Mouse (Mus musculus) forebrain, embryonic 15.5 days (tissue): ENCODE data around the gene Slc45a2. TPM values are rescaled to one million over a fixed set of nuclear protein-coding genes. Genes with fewer than 3 reads are reported as not detected.

Experiments used
- ATAC-seq: fragments of 200-750 bp; cut with Nextera tagmentation; replicated peaks from 2 replicates; pipeline ENCODE4 v1.8.0; 2017; ENCODE audit warnings: mild to moderate bottlenecking, moderate TSS enrichment, moderate library complexity
- H3K27ac ChIP-seq: fragments of 300-500 bp; sonication (generic); replicated peaks from 2 replicates; pipeline ENCODE4 v1.5.1; 2015; ENCODE audit warnings: mild to moderate bottlenecking, inconsistent platforms
- H3K27me3 ChIP-seq: fragments of 300-500 bp; sonication (generic); 2 replicates; pipeline ENCODE4 v1.6.1; 2015; ENCODE audit warnings: inconsistent platforms
- H3K36me3 ChIP-seq: fragments of 300-500 bp; sonication (generic); 2 replicates; pipeline ENCODE4 v1.6.1; 2015; ENCODE audit warnings: mild to moderate bottlenecking, inconsistent platforms
- H3K4me1 ChIP-seq: fragments of 300-500 bp; sonication (generic); 2 replicates; pipeline ENCODE4 v1.6.1; 2015; ENCODE audit warnings: inconsistent platforms
- H3K4me2 ChIP-seq: fragments of 300-500 bp; sonication (generic); replicated peaks from 2 replicates; pipeline ENCODE4 v1.6.1; 2015; ENCODE audit warnings: mild to moderate bottlenecking, inconsistent platforms
- H3K4me3 ChIP-seq: fragments of 300-500 bp; sonication (generic); 2 replicates; pipeline ENCODE4 v1.5.1; 2015; ENCODE audit warnings: mild to moderate bottlenecking, inconsistent platforms
- H3K9ac ChIP-seq: fragments of 300-500 bp; sonication (generic); replicated peaks from 2 replicates; pipeline ENCODE4 v1.6.1; 2015; ENCODE audit warnings: mild to moderate bottlenecking, inconsistent platforms
- H3K9me3 ChIP-seq: fragments of 300-500 bp; sonication (generic); 2 replicates; pipeline ENCODE4 v1.6.1; 2016; ENCODE audit warnings: inconsistent platforms
- whole genome bisulfite sequencing: fragments of 180-500 bp; shearing (Covaris S2); methylation state at CpG from one replicate; pipeline ENCODE4 v1.1.7; 2015; ENCODE audit warnings: mixed read lengths; 5-methylcytosine and 5-hydroxymethylcytosine counted together
- polyA plus RNA-seq: library from polyadenylated mRNA; unstranded; fragments of >200 nt; fragmentation: Nextera tagmentation; extraction: Ambion mirVana; gene quantifications from 2 replicates; pipeline ENCODE4 v1.2.1, GENCODE M21; 2015

The Slc45a2 gene
- polyA plus RNA-seq, 1 experiment from 2014 or later: not detected

DNA sequence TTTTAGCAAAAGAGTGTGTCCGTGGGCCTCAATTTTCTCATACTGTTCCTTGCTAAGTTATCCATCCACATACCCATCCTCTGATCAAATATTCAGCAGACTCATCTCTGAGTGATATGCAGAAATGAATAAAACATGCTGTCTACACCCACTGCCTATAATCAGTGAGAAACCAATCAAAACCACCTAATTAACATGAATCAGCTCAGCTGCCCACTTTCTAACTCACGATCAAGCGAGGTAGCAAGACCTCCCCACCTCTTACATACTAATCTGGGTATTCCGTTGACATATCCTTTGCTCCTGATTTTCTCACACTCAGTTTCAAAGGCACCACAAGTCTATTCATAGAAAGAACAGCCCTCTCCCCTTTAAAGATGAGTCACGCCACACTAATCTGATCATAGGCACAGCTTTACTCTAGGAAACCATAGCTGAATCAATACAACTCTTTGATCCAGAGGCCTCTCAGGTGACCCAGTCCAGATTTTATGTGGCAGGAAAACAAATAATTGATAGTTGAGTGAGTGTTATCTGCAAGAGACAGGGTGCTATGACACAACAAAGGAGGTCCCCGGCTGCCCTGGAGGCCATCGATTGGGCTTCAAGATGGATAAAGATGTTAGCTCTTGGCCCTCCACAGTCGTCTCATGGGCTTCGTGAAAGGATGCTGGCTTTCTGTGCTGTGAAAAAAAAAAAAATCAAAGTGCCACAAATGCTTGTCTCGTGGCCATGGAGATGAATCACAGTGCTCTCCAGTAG is 53.3 kb downstream of the Slc45a2 start:
- H3K9me3 ChIP-seq: no peaks in the 10 kb centered on the region
- no peaks in the 10 kb centered on the region for H3K27me3 ChIP-seq
- WGBS: 62% methylated on average over 10 of the region's 10 CpGs
- no peak overlapping the region for H3K9ac ChIP-seq
- H3K27ac ChIP-seq: no peak overlapping the region
- no peaks in the 10 kb centered on the region for H3K36me3 ChIP-seq
- no peaks in the 10 kb centered on the region for H3K4me1 ChIP-seq
- H3K4me2 ChIP-seq: no peak overlapping the region
- no peak for ATAC-seq
- no peak overlapping the region for H3K4me3 ChIP-seq

- Histone ChIP-seq H3K36me3 (no peaks in the 10 kb centered on the region), H3K27me3 (no peaks in the 10 kb centered on the region), H3K4me3 (no peak overlapping the region), H3K9ac (no peak overlapping the region), H3K4me2 (no peak overlapping the region), H3K4me1 (no peaks in the 10 kb centered on the region), H3K27ac (no peak overlapping the region), H3K9me3 (no peaks in the 10 kb centered on the region)
- ATAC-seq: no peak
- WGBS: 81% methylated on average over 7 of the region's 7 CpGs
Measured at GRCm38 (mm10) chr15:11054440-11055080, 54.0 kb downstream of the Slc45a2 start.

- H3K4me1 ChIP-seq: peaks cover 25% of the 10 kb centered on the region
- 93% methylated on average over 1 of the region's 1 CpGs for WGBS
- no peaks in the 10 kb centered on the region for H3K9me3 ChIP-seq
- no peak overlapping the region for H3K27ac ChIP-seq
- ATAC-seq: no peak
- no peak overlapping the region for H3K4me3 ChIP-seq
- no peaks in the 10 kb centered on the region for H3K36me3 ChIP-seq
- no peak overlapping the region for H3K4me2 ChIP-seq
- H3K9ac ChIP-seq: no peak overlapping the region
- no peaks in the 10 kb centered on the region for H3K27me3 ChIP-seq
Measured at GRCm38 (mm10) chr15:11062903-11063302, 62.4 kb downstream of the Slc45a2 start.

DNA sequence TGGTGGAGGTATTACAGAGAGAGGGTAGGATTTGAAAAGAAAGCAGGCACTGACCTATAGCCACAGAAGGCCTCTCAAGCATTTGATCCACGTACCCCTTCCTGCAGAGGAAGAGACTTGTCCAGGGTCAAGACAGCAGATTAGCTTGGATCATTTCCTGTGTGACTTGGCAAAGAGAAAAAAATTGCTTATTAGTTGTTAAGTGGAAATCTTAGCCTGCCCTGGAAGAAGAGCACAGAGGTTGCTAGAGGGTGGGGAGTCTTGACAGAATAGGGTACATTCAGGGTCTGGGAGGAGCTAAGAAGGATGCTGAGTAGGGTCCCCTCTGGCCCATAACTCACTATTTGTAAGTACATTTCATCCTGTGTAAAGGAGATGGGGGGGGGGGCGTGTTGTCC is 63.6 kb downstream of the Slc45a2 start:
- H3K4me3 ChIP-seq: no peak overlapping the region
- H3K4me2 ChIP-seq: peak overlapping the region; percentile 50
- H3K27ac ChIP-seq: no peak overlapping the region
- no peaks in the 10 kb centered on the region for H3K9me3 ChIP-seq
- no peak overlapping the region for H3K9ac ChIP-seq
- 26% methylated on average over 2 of the region's 2 CpGs for WGBS
- peaks cover 25% of the 10 kb centered on the region for H3K4me1 ChIP-seq
- H3K36me3 ChIP-seq: no peaks in the 10 kb centered on the region
- H3K27me3 ChIP-seq: no peaks in the 10 kb centered on the region
- peak; percentile 36 for ATAC-seq

GRCm38 (mm10) chr15:11064558-11065411 is 64.3 kb downstream of the Slc45a2 start, which contains the start of gene Adamts12:
Adamts12 (plus strand) TSS chr15:11064790.
- Histone ChIP-seq H3K4me3 (peak within 1 kb of the TSS; percentile 24), H3K9ac (0 out of 2 replicates have a peak within 1 kb of the TSS, but pooled peaks have one; percentile 24), H3K27me3 (no peaks in the 10 kb centered on the region), H3K4me2 (peak within 1 kb of the TSS; percentile 50), H3K27ac (peak within 1 kb of the TSS; percentile 31; the same call in 1 of the 2 replicates), H3K36me3 (no peaks in the 10 kb centered on the region), H3K4me1 (peaks cover 25% of the 10 kb centered on the region), H3K9me3 (no peaks in the 10 kb centered on the region)
- 3% methylated on average over 25 of the region's 25 CpGs for WGBS
- peak; percentile 91 for ATAC-seq

- Histone ChIP-seq H3K4me1 (peaks cover 25% of the 10 kb centered on the region), H3K4me2 (peak overlapping the region; percentile 50), H3K36me3 (no peaks in the 10 kb centered on the region), H3K9me3 (no peaks in the 10 kb centered on the region), H3K27ac (peak overlapping the region; percentile 31; the same call in 1 of the 2 replicates), H3K27me3 (no peaks in the 10 kb centered on the region), H3K9ac (no peak overlapping the region), H3K4me3 (peak overlapping the region; percentile 24)
- peak; percentile 12; the same call in 1 of the 2 replicates for ATAC-seq
- WGBS: 6% methylated on average over 9 of the region's 9 CpGs
Measured at GRCm38 (mm10) chr15:11065528-11066171, 65.1 kb downstream of the Slc45a2 start.

GRCm38 (mm10) chr15:11066299-11066698 is 65.8 kb downstream of the Slc45a2 start:
- Histone ChIP-seq H3K9ac (no peak overlapping the region), H3K9me3 (no peaks in the 10 kb centered on the region), H3K4me3 (0 out of 2 replicates have a peak overlapping the region, but pooled peaks have one; percentile 24), H3K27ac (no peak overlapping the region), H3K27me3 (no peaks in the 10 kb centered on the region), H3K4me1 (peaks cover 25% of the 10 kb centered on the region), H3K36me3 (no peaks in the 10 kb centered on the region), H3K4me2 (peak overlapping the region; percentile 50)
- WGBS: 8% methylated on average over 5 of the region's 5 CpGs
- no peak for ATAC-seq

DNA sequence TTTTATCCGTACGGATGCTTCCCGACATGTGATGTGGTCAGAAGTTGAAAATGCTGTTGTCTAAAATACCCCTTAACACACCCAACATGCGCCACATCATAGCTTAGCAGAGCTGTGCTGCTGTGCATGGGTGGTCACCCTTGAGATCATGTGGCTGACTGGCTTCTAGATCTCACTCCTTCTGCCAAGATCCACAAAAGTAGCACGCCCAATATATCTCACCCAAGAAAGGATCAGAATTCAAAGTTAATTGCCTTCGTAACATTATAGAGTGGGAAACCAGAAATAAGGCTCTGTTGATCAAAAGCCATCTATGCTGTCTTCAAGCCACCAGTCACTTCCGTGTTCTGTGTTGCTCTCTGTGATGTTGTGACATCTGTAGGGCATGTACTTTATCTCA is 67.4 kb downstream of the Slc45a2 start:
- no peak for ATAC-seq
- peaks cover 25% of the 10 kb centered on the region for H3K4me1 ChIP-seq
- no peak overlapping the region for H3K4me2 ChIP-seq
- no peaks in the 10 kb centered on the region for H3K36me3 ChIP-seq
- H3K27me3 ChIP-seq: no peaks in the 10 kb centered on the region
- H3K27ac ChIP-seq: no peak overlapping the region
- no peak overlapping the region for H3K9ac ChIP-seq
- WGBS: 86% methylated on average over 7 of the region's 7 CpGs
- H3K4me3 ChIP-seq: no peak overlapping the region
- no peaks in the 10 kb centered on the region for H3K9me3 ChIP-seq

DNA sequence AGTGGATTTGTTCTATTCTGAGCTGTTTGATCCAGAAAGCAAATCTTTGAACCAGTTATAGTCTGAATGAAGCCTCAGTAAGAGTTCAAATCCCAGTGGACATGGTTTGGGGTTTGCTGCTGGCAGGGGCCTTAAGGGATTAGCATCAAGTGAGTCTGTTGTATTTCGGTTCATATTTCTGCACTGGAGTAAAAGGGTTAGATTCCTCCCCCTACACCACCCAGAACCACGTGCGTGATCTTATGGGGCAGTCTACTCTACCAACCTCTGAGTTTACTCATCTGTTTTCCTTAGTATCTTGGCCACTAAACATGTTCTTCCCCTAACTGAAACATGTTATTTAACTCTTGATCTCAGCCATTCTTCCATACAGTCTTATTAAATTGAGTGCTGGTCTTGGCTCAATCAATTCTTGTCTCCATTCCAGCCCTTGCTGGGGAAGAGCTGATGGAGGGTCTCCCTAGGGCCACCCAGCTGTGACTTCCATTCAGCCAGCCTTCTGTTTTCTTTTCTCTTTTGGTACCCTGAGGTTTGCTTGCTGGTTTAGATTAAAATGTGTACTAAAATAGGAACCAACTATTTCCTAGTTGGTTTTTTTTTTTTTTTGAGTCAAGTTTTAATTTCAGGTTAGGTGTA is 75.3 kb downstream of the Slc45a2 start:
- Histone ChIP-seq H3K27me3 (no peaks in the 10 kb centered on the region), H3K9me3 (no peaks in the 10 kb centered on the region), H3K27ac (no peak overlapping the region), H3K9ac (no peak overlapping the region), H3K36me3 (no peaks in the 10 kb centered on the region), H3K4me2 (no peak overlapping the region), H3K4me1 (no peaks in the 10 kb centered on the region), H3K4me3 (no peak overlapping the region)
- ATAC-seq: no peak
- 95% methylated on average over 3 of the region's 3 CpGs for WGBS
